Mouse (Mus musculus) ES-Bruce4 (cell line): ENCODE results near the gene Ythdf1.

ENCODE experiments used
- CTCF ChIP-seq: IDR thresholded peaks from one replicate; pipeline ENCODE4 v1.8.1; 2011; ENCODE audit warnings: low read depth, low read length
- EP300 ChIP-seq: IDR thresholded peaks from 2 replicates; pipeline ENCODE4 v1.6.1; 2011; ENCODE audit warnings: low read depth, low read length; ENCODE audit not compliant: insufficient read depth
- POLR2A ChIP-seq: IDR thresholded peaks from one replicate; pipeline ENCODE4 v1.8.1; 2011; ENCODE audit warnings: low read length; ENCODE audit not compliant: insufficient read depth

- TF ChIP-seq CTCF (no peak), POLR2A (no peak), EP300 (no peak)
Observed at GRCm38 (mm10) chr2:180966092-180966882, 45.5 kb upstream of the Ythdf1 start.
